Mouse (Mus musculus) heart, embryonic 11.5 days (tissue): ENCODE measurements at regions not wholly inside any gene's neighbourhood (a gene's known extent, or its start where the extent isn't known, plus 50 kb on each side); places are given as distances from the start of the nearest gene placed in this dataset.

Experiments used
- ATAC-seq: fragments of 200-750 bp; cut with Nextera tagmentation; replicated peaks from 2 replicates; pipeline ENCODE4 v1.8.0; 2017; ENCODE audit warnings: moderate library complexity; ENCODE audit not compliant: insufficient number of reproducible peaks, low FRiP score, low TSS enrichment
- H3K27ac ChIP-seq: fragments of 300-500 bp; sonication (generic); 2 replicates; pipeline ENCODE4 v1.5.1; 2014; ENCODE audit warnings: mild to moderate bottlenecking, low read depth, low read length
- H3K27me3 ChIP-seq: fragments of 300-500 bp; sonication (generic); 2 replicates; pipeline ENCODE4 v1.6.1; 2014; ENCODE audit warnings: mild to moderate bottlenecking, low read length, mixed read lengths; ENCODE audit not compliant: control insufficient read depth, insufficient read depth
- H3K36me3 ChIP-seq: fragments of 300-500 bp; sonication (generic); 2 replicates; pipeline ENCODE4 v1.6.1; 2014; ENCODE audit warnings: mild to moderate bottlenecking, low read length, moderate library complexity, mixed read lengths; ENCODE audit not compliant: control insufficient read depth, insufficient read depth
- H3K4me1 ChIP-seq: fragments of 300-500 bp; sonication (generic); 2 replicates; pipeline ENCODE4 v1.6.1; 2014; ENCODE audit warnings: low read length; ENCODE audit not compliant: control insufficient read depth, insufficient read depth
- H3K4me2 ChIP-seq: fragments of 300-500 bp; sonication (generic); 2 replicates; pipeline ENCODE4 v1.6.1; 2014; ENCODE audit warnings: mild to moderate bottlenecking, moderate library complexity
- H3K4me3 ChIP-seq: fragments of 300-500 bp; sonication (generic); 2 replicates; pipeline ENCODE4 v1.5.1; 2014; ENCODE audit warnings: low read depth, low read length
- H3K9ac ChIP-seq: fragments of 300-500 bp; sonication (generic); 2 replicates; pipeline ENCODE4 v1.6.1; 2014; ENCODE audit warnings: mild to moderate bottlenecking, low read depth, low read length, moderate library complexity
- H3K9me3 ChIP-seq: fragments of 300-500 bp; sonication (generic); replicated peaks from 2 replicates; pipeline ENCODE4 v1.6.1; 2016; ENCODE audit warnings: low read length; ENCODE audit not compliant: control insufficient read depth
- WGBS: fragments of 180-500 bp; shearing (Covaris S2); extraction: QIAGEN DNeasy Blood & Tissue Kit; methylation state at CpG from one replicate; pipeline ENCODE4 v1.1.7; 2014; ENCODE audit not compliant: insufficient replicate concordance; 5-methylcytosine and 5-hydroxymethylcytosine counted together

DNA sequence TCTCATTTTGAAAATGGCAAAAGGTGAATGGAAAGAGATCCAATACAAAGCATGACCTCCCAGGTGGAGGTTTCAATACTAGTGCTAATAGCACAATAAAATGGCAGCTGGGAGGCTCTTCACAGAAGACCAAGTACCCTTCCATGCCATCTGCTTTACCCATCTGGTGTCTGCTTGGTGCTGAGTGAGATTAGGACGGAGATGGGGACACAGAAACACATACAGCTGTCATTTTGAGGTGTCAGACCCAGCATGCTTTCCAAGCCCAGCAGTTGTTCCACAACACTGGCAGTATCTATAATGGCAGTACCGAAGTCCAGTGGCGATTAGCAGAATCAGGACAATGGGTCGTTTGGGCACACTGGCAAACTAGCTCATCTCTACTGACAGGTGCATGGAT lies 118.9 kb upstream of the 1700064H15Rik start:
- Histone ChIP-seq H3K4me1 (no peaks in the 10 kb centered on the region), H3K4me3 (no peak overlapping the region), H3K4me2 (no peak overlapping the region), H3K27me3 (no peaks in the 10 kb centered on the region), H3K9me3 (no peaks in the 10 kb centered on the region), H3K27ac (no peak overlapping the region), H3K36me3 (no peaks in the 10 kb centered on the region), H3K9ac (no peak overlapping the region)
- no peak for ATAC-seq
- WGBS = 76% methylated on average over 4 of the region's 4 CpGs

- 83% methylated on average over 3 of the region's 3 CpGs for WGBS
- Histone ChIP-seq H3K27ac (no peak overlapping the region), H3K4me1 (no peaks in the 10 kb centered on the region), H3K9ac (no peak overlapping the region), H3K9me3 (no peaks in the 10 kb centered on the region), H3K4me2 (no peak overlapping the region), H3K36me3 (no peaks in the 10 kb centered on the region), H3K27me3 (no peaks in the 10 kb centered on the region), H3K4me3 (no peak overlapping the region)
- no peak for ATAC-seq
These were observed 123.5 kb upstream of the 1700064H15Rik start for GRCm38 (mm10) chr3:19751946-19752345.

- WGBS = 81% methylated on average over 1 of the region's 1 CpGs
- Histone ChIP-seq H3K9ac (no peak overlapping the region), H3K9me3 (no peaks in the 10 kb centered on the region), H3K4me1 (no peaks in the 10 kb centered on the region), H3K27me3 (no peaks in the 10 kb centered on the region), H3K4me3 (no peak overlapping the region), H3K27ac (no peak overlapping the region), H3K4me2 (no peak overlapping the region), H3K36me3 (no peaks in the 10 kb centered on the region)
- no peak for ATAC-seq
These were observed 125.5 kb upstream of the 1700064H15Rik start for GRCm38 (mm10) chr3:19754011-19754410.

- no peak for ATAC-seq
- H3K4me3 ChIP-seq = no peak overlapping the region
- H3K27ac ChIP-seq = no peak overlapping the region
- H3K4me1 ChIP-seq = no peaks in the 10 kb centered on the region
- no peaks in the 10 kb centered on the region for H3K36me3 ChIP-seq
- H3K27me3 ChIP-seq = no peaks in the 10 kb centered on the region
- WGBS = 77% methylated on average over 2 of the region's 2 CpGs
- H3K9me3 ChIP-seq = no peaks in the 10 kb centered on the region
- H3K9ac ChIP-seq = no peak overlapping the region
- no peak overlapping the region for H3K4me2 ChIP-seq
These were observed 126.2 kb upstream of the 1700064H15Rik start for GRCm38 (mm10) chr3:19754636-19755035.

DNA sequence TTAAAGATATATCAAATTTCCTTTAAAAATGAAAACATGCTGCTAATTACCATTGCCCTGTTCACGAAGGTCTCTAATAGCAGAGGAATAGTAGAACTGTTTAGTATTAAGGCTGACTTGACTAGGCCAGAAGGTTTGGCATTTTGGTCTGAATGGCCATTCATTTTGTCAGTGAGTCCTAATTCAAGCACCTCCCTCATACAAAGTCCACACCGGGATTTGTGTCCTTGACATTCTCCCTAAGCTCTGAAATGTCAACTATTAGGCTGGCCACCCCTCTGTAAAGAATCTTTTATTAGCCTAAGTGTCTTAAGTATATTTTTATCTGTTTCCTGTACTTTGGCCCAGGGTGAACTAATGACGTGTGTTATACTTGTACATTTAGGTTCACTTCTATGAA lies 126.7 kb upstream of the 1700064H15Rik start:
- Histone ChIP-seq H3K4me2 (no peak overlapping the region), H3K9ac (no peak overlapping the region), H3K36me3 (no peaks in the 10 kb centered on the region), H3K9me3 (no peaks in the 10 kb centered on the region), H3K27me3 (no peaks in the 10 kb centered on the region), H3K4me3 (no peak overlapping the region), H3K4me1 (no peaks in the 10 kb centered on the region), H3K27ac (no peak overlapping the region)
- no peak for ATAC-seq
- 66% methylated on average over 3 of the region's 3 CpGs for WGBS

DNA sequence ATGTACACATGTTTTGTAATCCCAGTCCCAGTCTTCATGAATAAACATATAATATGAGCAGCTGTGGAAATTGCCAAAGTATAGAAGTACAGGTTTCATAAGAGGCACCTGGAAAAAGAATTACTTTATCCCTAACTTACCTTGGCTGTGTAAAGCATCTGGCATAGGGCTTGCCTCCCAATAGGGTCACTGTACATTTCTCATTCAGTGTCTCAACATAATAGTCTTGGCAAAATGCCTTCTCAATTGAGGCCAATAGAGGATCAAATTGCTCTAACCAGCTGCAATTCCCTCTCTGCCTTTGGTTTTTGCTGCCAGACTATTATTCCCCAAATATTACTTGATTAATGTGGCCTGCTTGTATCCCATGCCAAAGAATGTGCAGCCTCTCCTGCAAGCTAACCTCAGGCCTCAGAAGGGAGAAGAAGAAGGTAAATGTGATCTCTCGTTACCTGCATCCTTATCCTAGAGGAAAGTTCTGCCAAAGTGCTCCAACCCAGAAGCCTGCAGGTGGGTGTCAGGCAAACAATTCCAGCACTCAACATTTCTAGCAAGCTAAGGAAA lies 158.2 kb upstream of the Cp start:
- Histone ChIP-seq H3K36me3 (no peaks in the 10 kb centered on the region), H3K27me3 (no peaks in the 10 kb centered on the region), H3K9ac (no peak overlapping the region), H3K27ac (no peak overlapping the region), H3K4me2 (no peak overlapping the region), H3K9me3 (no peaks in the 10 kb centered on the region), H3K4me3 (no peak overlapping the region), H3K4me1 (no peaks in the 10 kb centered on the region)
- no peak for ATAC-seq
- WGBS = 72% methylated on average over 1 of the region's 1 CpGs

GRCm38 (mm10) chr3:19810034-19810433 lies 146.8 kb upstream of the Cp start:
- Histone ChIP-seq H3K27ac (no peak overlapping the region), H3K4me3 (no peak overlapping the region), H3K27me3 (no peaks in the 10 kb centered on the region), H3K36me3 (no peaks in the 10 kb centered on the region), H3K4me1 (no peaks in the 10 kb centered on the region), H3K9me3 (no peaks in the 10 kb centered on the region), H3K4me2 (no peak overlapping the region), H3K9ac (no peak overlapping the region)
- whole genome bisulfite sequencing = 61% methylated on average over 3 of the region's 3 CpGs
- no peak for ATAC-seq

DNA sequence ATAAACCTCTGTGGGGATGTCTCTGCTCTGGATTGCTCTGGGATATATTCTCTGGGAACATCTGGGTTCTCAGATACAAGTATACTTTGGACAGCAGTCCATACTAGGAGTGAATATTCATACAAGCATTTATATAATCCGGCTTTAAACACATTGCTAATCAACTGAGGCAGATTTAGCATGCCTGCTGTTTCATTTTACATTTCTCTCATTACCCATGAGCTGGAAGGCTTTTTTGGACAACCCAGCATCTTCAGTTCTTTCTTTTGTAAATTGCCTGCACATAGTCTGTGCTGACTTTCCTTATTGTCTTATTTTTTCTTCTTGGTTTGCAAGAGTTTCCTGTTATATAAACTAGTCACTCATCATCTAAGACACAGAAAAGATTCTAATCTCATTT lies 131.9 kb upstream of the Cp start:
- Histone ChIP-seq H3K36me3 (no peaks in the 10 kb centered on the region), H3K9ac (no peak overlapping the region), H3K4me3 (no peak overlapping the region), H3K27ac (no peak overlapping the region), H3K27me3 (no peaks in the 10 kb centered on the region), H3K9me3 (no peaks in the 10 kb centered on the region), H3K4me2 (no peak overlapping the region), H3K4me1 (no peaks in the 10 kb centered on the region)
- no peak for ATAC-seq
- WGBS = 80% methylated on average over 1 of the region's 1 CpGs

DNA sequence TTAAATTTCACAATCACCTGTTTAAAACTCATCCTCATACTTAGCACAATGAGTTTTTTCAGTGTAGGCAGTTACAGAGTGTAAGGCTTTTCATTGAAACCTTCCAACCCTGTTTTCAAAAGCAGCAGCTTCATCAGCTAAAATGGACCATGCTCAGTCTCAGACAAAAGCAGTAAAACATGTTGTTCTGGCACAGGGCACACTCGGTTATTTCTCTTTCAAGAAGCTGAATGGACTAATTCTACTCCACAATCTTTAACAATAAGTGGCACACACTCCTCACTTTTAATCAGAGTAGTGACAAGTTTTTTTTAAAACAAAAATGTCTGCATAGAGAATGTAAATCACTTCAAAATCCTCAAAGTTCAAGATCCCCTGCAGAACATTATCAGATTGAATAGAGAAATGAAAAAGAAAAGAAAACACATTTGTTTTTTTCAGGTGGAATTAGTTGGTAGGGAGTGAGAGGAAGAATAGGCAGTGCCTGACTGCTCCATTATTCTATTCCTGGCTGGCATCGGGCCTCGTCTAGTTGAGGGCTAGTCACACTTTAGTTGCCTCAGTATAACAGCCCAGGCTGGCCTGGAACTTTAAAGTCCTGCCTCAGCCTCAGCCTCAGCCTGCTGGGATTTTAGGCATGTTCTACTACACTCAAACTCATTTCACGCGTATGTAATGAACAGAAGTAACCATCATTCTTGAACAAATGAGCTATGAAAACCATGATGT lies 128.2 kb upstream of the Cp start:
- WGBS = 82% methylated on average over 5 of the region's 5 CpGs
- H3K9me3 ChIP-seq = no peaks in the 10 kb centered on the region
- no peak overlapping the region for H3K27ac ChIP-seq
- H3K4me1 ChIP-seq = no peaks in the 10 kb centered on the region
- no peaks in the 10 kb centered on the region for H3K27me3 ChIP-seq
- no peak overlapping the region for H3K9ac ChIP-seq
- ATAC-seq = no peak
- H3K4me3 ChIP-seq = no peak overlapping the region
- no peak overlapping the region for H3K4me2 ChIP-seq
- H3K36me3 ChIP-seq = no peaks in the 10 kb centered on the region
